Mouse (Mus musculus) forebrain, postnatal 0 days (tissue): ENCODE results near the gene Gm10778. TPM values are rescaled to one million over a fixed set of nuclear protein-coding genes. Genes with fewer than 3 reads are reported as not detected.

ENCODE experiments used
- ATAC-seq: fragments of 200-750 bp; cut with Nextera tagmentation; 2 replicates; pipeline ENCODE4 v1.8.0; 2017; ENCODE audit warnings: mild to moderate bottlenecking, moderate library complexity
- DNase-seq: peaks from one replicate; pipeline ENCODE4 v3.0.0-alpha.2; 2015
- H3K27ac ChIP-seq: fragments of 300-500 bp; sonication (generic); 2 replicates; pipeline ENCODE4 v1.5.1; 2014; ENCODE audit warnings: low read depth, mild to moderate bottlenecking, antibody characterized with exemption, low read length, moderate library complexity, mixed read lengths
- H3K27me3 ChIP-seq: fragments of 300-500 bp; sonication (generic); 2 replicates; pipeline ENCODE4 v1.6.1; 2014; ENCODE audit warnings: mild to moderate bottlenecking, low read length, mixed read lengths; ENCODE audit not compliant: insufficient read depth
- H3K36me3 ChIP-seq: fragments of 300-500 bp; sonication (generic); 2 replicates; pipeline ENCODE4 v1.6.1; 2014; ENCODE audit warnings: mild to moderate bottlenecking, moderate library complexity; ENCODE audit not compliant: insufficient read depth
- H3K4me1 ChIP-seq: fragments of 300-500 bp; sonication (generic); 2 replicates; pipeline ENCODE4 v1.6.1; 2014; ENCODE audit warnings: antibody characterized with exemption; ENCODE audit not compliant: insufficient read depth
- H3K4me2 ChIP-seq: fragments of 300-500 bp; sonication (generic); 2 replicates; pipeline ENCODE4 v1.6.1; 2014; ENCODE audit warnings: low read depth, mild to moderate bottlenecking, moderate library complexity
- H3K4me3 ChIP-seq: fragments of 300-500 bp; sonication (generic); 2 replicates; pipeline ENCODE4 v1.5.1; 2014; ENCODE audit warnings: low read depth, low read length, mixed read lengths
- H3K9ac ChIP-seq: fragments of 300-500 bp; sonication (generic); 2 replicates; pipeline ENCODE4 v1.6.1; 2014; ENCODE audit warnings: mild to moderate bottlenecking
- H3K9me3 ChIP-seq: fragments of 300-500 bp; sonication (generic); 2 replicates; pipeline ENCODE4 v1.6.1; 2016; ENCODE audit warnings: low read length
- CTCF ChIP-seq: sonication (generic); IDR thresholded peaks from 2 replicates; pipeline ENCODE4 v1.5.1; 2016; ENCODE audit warnings: antibody characterized with exemption, control low read depth, low read depth
- WGBS: fragments of 180-500 bp; shearing (Covaris S2); extraction: QIAGEN DNeasy Blood & Tissue Kit; methylation state at CpG from one replicate; pipeline ENCODE4 v1.1.7; 2014; 5-methylcytosine and 5-hydroxymethylcytosine counted together
- polyA plus RNA-seq: library from polyadenylated mRNA; unstranded; fragments of >200 nt; fragmentation: Nextera tagmentation; extraction: Ambion mirVana; gene quantifications from 2 replicates; pipeline ENCODE4 v1.2.1, GENCODE M21; 2015
- total RNA-seq: library from RNA; depleted of rRNA; stranded (reverse); fragments of >200 nt; gene quantifications from 2 replicates; pipeline ENCODE4 v1.2.3, GENCODE M21; 2014

The Gm10778 gene
- total and polyA plus RNA-seq, 2 experiments from 2014 or later: 3.4 to 5.9 TPM

- Histone ChIP-seq H3K27me3 (no peaks in the 10 kb centered on the region), H3K36me3 (no peaks in the 10 kb centered on the region), H3K9me3 (no peaks in the 10 kb centered on the region), H3K4me1 (peaks cover 12% of the 10 kb centered on the region), H3K4me2 (peak overlapping the region; percentile 72; the same call in 1 of the 2 replicates), H3K9ac (no peak overlapping the region), H3K4me3 (peak overlapping the region; percentile 5; the same call in 1 of the 2 replicates), H3K27ac (no peak overlapping the region)
- 82% methylated on average over 12 of the region's 12 CpGs for WGBS
- no peak for ATAC-seq
- no peak for TF ChIP-seq CTCF
- DNase-seq: no peak
Measured at GRCm38 (mm10) chr10:81604019-81604967, 44.6 kb upstream of the Gm10778 start.

- peak; percentile 97 for DNase-seq
- Histone ChIP-seq H3K9me3 (no peaks in the 10 kb centered on the region), H3K27me3 (no peaks in the 10 kb centered on the region), H3K9ac (peak overlapping the region; percentile 54), H3K4me1 (peaks cover 12% of the 10 kb centered on the region), H3K4me3 (peak overlapping the region; percentile 66), H3K36me3 (no peaks in the 10 kb centered on the region), H3K27ac (peak overlapping the region; percentile 90), H3K4me2 (peak overlapping the region; percentile 72)
- peak; percentile 63 for ATAC-seq
- WGBS: 20% methylated on average over 29 of the region's 29 CpGs
- peak; percentile 93 for TF ChIP-seq CTCF
Measured at GRCm38 (mm10) chr10:81604968-81605665, 43.7 kb upstream of the Gm10778 start.

DNA sequence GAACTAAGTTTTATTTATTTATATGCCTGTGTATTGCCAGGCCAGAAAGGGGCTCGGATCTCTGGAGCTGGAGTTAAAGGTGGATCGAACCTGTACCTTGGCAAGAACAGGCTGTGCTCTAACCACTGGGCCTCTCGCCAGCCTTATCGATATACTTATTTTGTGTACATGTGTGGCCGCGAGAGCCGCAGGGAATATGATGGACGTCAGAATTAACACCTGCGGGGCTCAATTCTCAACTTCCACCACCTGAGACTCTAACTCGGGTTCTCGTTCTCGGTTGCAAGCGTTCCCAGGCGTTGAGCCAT lies 43.2 kb upstream of the Gm10778 start:
- WGBS: 2% methylated on average over 14 of the region's 14 CpGs

GRCm38 (mm10) chr10:81605974-81606751 lies 42.7 kb upstream of the Gm10778 start, which contains the start of gene BC025920:
Gene BC025920, plus strand, starts transcription at chr10:81606270.
- H3K27ac ChIP-seq: peak within 1 kb of the TSS; percentile 91
- peaks cover 8% of the 10 kb centered on the region for H3K4me1 ChIP-seq
- H3K9me3 ChIP-seq: no peaks in the 10 kb centered on the region
- H3K4me3 ChIP-seq: peak within 1 kb of the TSS; percentile 66
- no peaks in the 10 kb centered on the region for H3K36me3 ChIP-seq
- ATAC-seq: peak; percentile 93
- peak within 1 kb of the TSS; percentile 78 for H3K9ac ChIP-seq
- peak within 1 kb of the TSS; percentile 92 for H3K4me2 ChIP-seq
- TF ChIP-seq CTCF: no peak
- no peaks in the 10 kb centered on the region for H3K27me3 ChIP-seq
- WGBS: under 1% methylated on average over 39 of the region's 39 CpGs
- peak; percentile 96 for DNase-seq

More for the DNA sequence above, 43.2 kb upstream of the Gm10778 start:
- H3K9ac ChIP-seq: peak overlapping the region; percentile 54
- peak overlapping the region; percentile 66 for H3K4me3 ChIP-seq
- H3K9me3 ChIP-seq: no peaks in the 10 kb centered on the region
- no peak for TF ChIP-seq CTCF
- peak overlapping the region; percentile 72 for H3K4me2 ChIP-seq
- H3K36me3 ChIP-seq: no peaks in the 10 kb centered on the region
- H3K27ac ChIP-seq: peak overlapping the region; percentile 90
- ATAC-seq (no peak), DNase-seq (no peak)
- H3K4me1 ChIP-seq: peaks cover 11% of the 10 kb centered on the region
- no peaks in the 10 kb centered on the region for H3K27me3 ChIP-seq

DNA sequence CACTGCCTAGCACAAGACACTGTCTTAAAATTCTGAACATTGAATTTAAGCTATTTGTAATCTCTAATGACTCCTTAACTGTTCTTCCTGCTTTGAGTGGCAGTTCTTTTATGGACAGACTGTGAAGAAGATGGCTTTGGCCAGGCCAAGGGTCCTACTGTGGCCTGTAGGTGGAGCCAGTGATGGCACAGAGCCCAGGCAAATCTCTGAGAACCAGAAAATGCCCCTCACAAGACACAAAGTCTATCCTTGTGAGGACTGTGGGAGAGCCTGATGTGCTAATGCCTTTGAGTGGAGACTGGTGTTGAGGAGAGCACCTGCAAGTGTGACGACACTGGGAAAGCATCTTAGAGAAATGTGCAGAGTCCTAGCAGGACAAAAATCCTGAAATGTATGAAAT lies 40.6 kb upstream of the Gm10778 start:
- Histone ChIP-seq H3K27ac (no peak overlapping the region), H3K4me2 (no peak overlapping the region), H3K4me3 (no peak overlapping the region), H3K4me1 (peaks cover 6% of the 10 kb centered on the region), H3K9ac (no peak overlapping the region), H3K27me3 (no peaks in the 10 kb centered on the region), H3K9me3 (no peaks in the 10 kb centered on the region), H3K36me3 (no peaks in the 10 kb centered on the region)
- DNase-seq (no peak), ATAC-seq (no peak)
- TF ChIP-seq CTCF: peak; percentile 27; the same call in 1 of the 2 replicates
- 79% methylated on average over 1 of the region's 1 CpGs for WGBS

GRCm38 (mm10) chr10:81612779-81613178 lies 36.1 kb upstream of the Gm10778 start:
- H3K9ac ChIP-seq: no peak overlapping the region

More at GRCm38 (mm10) chr10:81612779-81613178, 36.1 kb upstream of the Gm10778 start:
- H3K4me3 ChIP-seq: no peak overlapping the region
- DNase-seq (no peak), ATAC-seq (no peak)
- H3K27me3 ChIP-seq: no peaks in the 10 kb centered on the region
- H3K4me1 ChIP-seq: no peaks in the 10 kb centered on the region
- no peak overlapping the region for H3K27ac ChIP-seq
- H3K36me3 ChIP-seq: no peaks in the 10 kb centered on the region
- H3K4me2 ChIP-seq: no peak overlapping the region
- TF ChIP-seq CTCF: no peak
- 72% methylated on average over 3 of the region's 3 CpGs for WGBS
- H3K9me3 ChIP-seq: no peaks in the 10 kb centered on the region
